Mouse (Mus musculus) neural tube, embryonic 15.5 days (tissue): ENCODE data around the gene D430019H16Rik. TPM values are rescaled to one million over a fixed set of nuclear protein-coding genes. Genes with fewer than 3 reads are reported as not detected.

Experiments
- ATAC-seq: fragments of 200-750 bp; cut with Nextera tagmentation; 2 replicates; pipeline ENCODE4 v1.8.0; 2017; ENCODE audit warnings: mild to moderate bottlenecking, moderate TSS enrichment, moderate library complexity; ENCODE audit not compliant: low FRiP score
- H3K27ac ChIP-seq: fragments of 300-500 bp; sonication (generic); replicated peaks from 2 replicates; pipeline ENCODE4 v1.5.1; 2015; ENCODE audit warnings: mild to moderate bottlenecking, inconsistent platforms
- H3K27me3 ChIP-seq: fragments of 300-500 bp; sonication (generic); replicated peaks from 2 replicates; pipeline ENCODE4 v1.6.1; 2015; ENCODE audit warnings: inconsistent platforms
- H3K36me3 ChIP-seq: fragments of 300-500 bp; sonication (generic); 2 replicates; pipeline ENCODE4 v1.6.1; 2015; ENCODE audit warnings: inconsistent platforms
- H3K4me1 ChIP-seq: fragments of 300-500 bp; sonication (generic); 2 replicates; pipeline ENCODE4 v1.6.1; 2015; ENCODE audit warnings: inconsistent platforms
- H3K4me2 ChIP-seq: fragments of 300-500 bp; sonication (generic); 2 replicates; pipeline ENCODE4 v1.6.1; 2015; ENCODE audit warnings: inconsistent platforms, mild to moderate bottlenecking, moderate library complexity
- H3K4me3 ChIP-seq: fragments of 300-500 bp; sonication (generic); replicated peaks from 2 replicates; pipeline ENCODE4 v1.5.1; 2015; ENCODE audit warnings: mild to moderate bottlenecking, inconsistent platforms
- H3K9ac ChIP-seq: fragments of 300-500 bp; sonication (generic); replicated peaks from 2 replicates; pipeline ENCODE4 v1.6.1; 2015; ENCODE audit warnings: mild to moderate bottlenecking, inconsistent platforms
- H3K9me3 ChIP-seq: fragments of 300-500 bp; sonication (generic); replicated peaks from 2 replicates; pipeline ENCODE4 v1.6.1; 2016; ENCODE audit warnings: inconsistent platforms
- WGBS: fragments of 180-500 bp; shearing (Covaris S2); methylation state at CpG from one replicate; pipeline ENCODE4 v1.1.7; 2015; ENCODE audit warnings: mixed read lengths; 5-methylcytosine and 5-hydroxymethylcytosine counted together
- polyA plus RNA-seq: library from polyadenylated mRNA; unstranded; fragments of >200 nt; fragmentation: Nextera tagmentation; extraction: Ambion mirVana; gene quantifications from 2 replicates; pipeline ENCODE4 v1.2.1, GENCODE M21; 2015

Gene D430019H16Rik
- polyA plus RNA-seq, 1 experiment from 2014 or later, result 11.3 TPM

- WGBS, result 85% methylated on average over 4 of the region's 4 CpGs
- H3K9me3 ChIP-seq, result no peaks in the 10 kb centered on the region
- no peak overlapping the region for H3K4me3 ChIP-seq
- H3K9ac ChIP-seq, result no peak overlapping the region
- no peaks in the 10 kb centered on the region for H3K27me3 ChIP-seq
- peaks cover 7% of the 10 kb centered on the region for H3K4me1 ChIP-seq
- H3K4me2 ChIP-seq, result no peak overlapping the region
- no peaks in the 10 kb centered on the region for H3K36me3 ChIP-seq
- H3K27ac ChIP-seq, result no peak overlapping the region
- ATAC-seq, result no peak
Measured at GRCm38 (mm10) chr12:105449239-105449638, 4.4 kb upstream of the D430019H16Rik start.

GRCm38 (mm10) chr12:105454258-105455062, 804 bp downstream of the D430019H16Rik start:
- Histone ChIP-seq H3K4me3 (peak overlapping the region; percentile 91), H3K4me1 (peaks cover 59% of the 10 kb centered on the region), H3K9ac (peak overlapping the region; percentile 89), H3K27me3 (no peaks in the 10 kb centered on the region), H3K4me2 (peak overlapping the region; percentile 72), H3K36me3 (no peaks in the 10 kb centered on the region), H3K27ac (peak overlapping the region; percentile 88), H3K9me3 (no peaks in the 10 kb centered on the region)
- whole genome bisulfite sequencing, result 4% methylated on average over 21 of the region's 21 CpGs
- peak; percentile 53 for ATAC-seq

- H3K4me2 ChIP-seq, result peak overlapping the region; percentile 72
- H3K4me1 ChIP-seq, result peaks cover 65% of the 10 kb centered on the region
- H3K27ac ChIP-seq, result peak overlapping the region; percentile 88
- H3K9me3 ChIP-seq, result no peaks in the 10 kb centered on the region
- no peaks in the 10 kb centered on the region for H3K27me3 ChIP-seq
- peak overlapping the region; percentile 91 for H3K4me3 ChIP-seq
- H3K9ac ChIP-seq, result peak overlapping the region; percentile 89
- 1% methylated on average over 4 of the region's 4 CpGs for WGBS
- no peaks in the 10 kb centered on the region for H3K36me3 ChIP-seq
- ATAC-seq, result 0 out of 2 replicates have a peak, but pooled peaks have one; percentile 18
Measured at GRCm38 (mm10) chr12:105455063-105455559, 1.5 kb downstream of the D430019H16Rik start.

- no peak overlapping the region for H3K4me2 ChIP-seq
- ATAC-seq, result no peak
Measured at GRCm38 (mm10) chr12:105458791-105459190, 5.1 kb downstream of the D430019H16Rik start.

GRCm38 (mm10) chr12:105461066-105461465, 7.4 kb downstream of the D430019H16Rik start:
- H3K4me3 ChIP-seq, result no peak overlapping the region
- H3K27ac ChIP-seq, result no peak overlapping the region
- H3K9ac ChIP-seq, result no peak overlapping the region
- ATAC-seq, result no peak
- peaks cover 53% of the 10 kb centered on the region for H3K4me1 ChIP-seq
- 75% methylated on average over 6 of the region's 6 CpGs for WGBS
- H3K36me3 ChIP-seq, result no peaks in the 10 kb centered on the region
- H3K9me3 ChIP-seq, result no peaks in the 10 kb centered on the region
- no peak overlapping the region for H3K4me2 ChIP-seq
- H3K27me3 ChIP-seq, result no peaks in the 10 kb centered on the region

More at GRCm38 (mm10) chr12:105458791-105459190, 5.1 kb downstream of the D430019H16Rik start:
- no peaks in the 10 kb centered on the region for H3K9me3 ChIP-seq
- peaks cover 69% of the 10 kb centered on the region for H3K4me1 ChIP-seq
- no peak overlapping the region for H3K27ac ChIP-seq
- 92% methylated on average over 6 of the region's 6 CpGs for WGBS
- no peak overlapping the region for H3K4me3 ChIP-seq
- no peaks in the 10 kb centered on the region for H3K36me3 ChIP-seq
- no peaks in the 10 kb centered on the region for H3K27me3 ChIP-seq
- H3K9ac ChIP-seq, result no peak overlapping the region

GRCm38 (mm10) chr12:105469026-105469425, 15.4 kb downstream of the D430019H16Rik start:
- no peak overlapping the region for H3K9ac ChIP-seq
- H3K4me1 ChIP-seq, result peaks cover 43% of the 10 kb centered on the region
- no peaks in the 10 kb centered on the region for H3K9me3 ChIP-seq
- no peak for ATAC-seq
- WGBS, result 73% methylated on average over 8 of the region's 8 CpGs
- peaks cover 13% of the 10 kb centered on the region for H3K36me3 ChIP-seq
- H3K4me2 ChIP-seq, result no peak overlapping the region
- H3K27me3 ChIP-seq, result no peaks in the 10 kb centered on the region
- H3K27ac ChIP-seq, result 0 out of 2 replicates have a peak overlapping the region, but pooled peaks have one; percentile 66
- H3K4me3 ChIP-seq, result no peak overlapping the region

GRCm38 (mm10) chr12:105475230-105475911, 21.7 kb downstream of the D430019H16Rik start:
- peaks cover 33% of the 10 kb centered on the region for H3K4me1 ChIP-seq
- H3K4me3 ChIP-seq, result no peak overlapping the region
- ATAC-seq, result peak; percentile 70
- peaks cover 15% of the 10 kb centered on the region; the same call in 1 of the 2 replicates for H3K36me3 ChIP-seq
- peak overlapping the region; percentile 81 for H3K27ac ChIP-seq
- H3K4me2 ChIP-seq, result peak overlapping the region; percentile 21
- 39% methylated on average over 12 of the region's 12 CpGs for WGBS
- no peaks in the 10 kb centered on the region for H3K9me3 ChIP-seq
- no peak overlapping the region for H3K9ac ChIP-seq
- no peaks in the 10 kb centered on the region for H3K27me3 ChIP-seq

GRCm38 (mm10) chr12:105476453-105476852, 22.8 kb downstream of the D430019H16Rik start:
- Histone ChIP-seq H3K4me2 (peak overlapping the region; percentile 21), H3K9me3 (no peaks in the 10 kb centered on the region), H3K36me3 (peaks cover 15% of the 10 kb centered on the region; the same call in 1 of the 2 replicates), H3K4me1 (peaks cover 30% of the 10 kb centered on the region), H3K4me3 (no peak overlapping the region), H3K9ac (no peak overlapping the region), H3K27me3 (no peaks in the 10 kb centered on the region), H3K27ac (peak overlapping the region; percentile 81)
- 44% methylated on average over 9 of the region's 9 CpGs for WGBS
- ATAC-seq, result 0 out of 2 replicates have a peak, but pooled peaks have one; percentile 39

GRCm38 (mm10) chr12:105476993-105477392, 23.3 kb downstream of the D430019H16Rik start:
- H3K9me3 ChIP-seq, result no peaks in the 10 kb centered on the region
- no peak overlapping the region for H3K4me2 ChIP-seq
- H3K36me3 ChIP-seq, result peaks cover 15% of the 10 kb centered on the region; the same call in 1 of the 2 replicates
- no peak for ATAC-seq
- H3K27me3 ChIP-seq, result no peaks in the 10 kb centered on the region
- peaks cover 29% of the 10 kb centered on the region for H3K4me1 ChIP-seq
- H3K27ac ChIP-seq, result no peak overlapping the region
- no peak overlapping the region for H3K4me3 ChIP-seq
- H3K9ac ChIP-seq, result no peak overlapping the region
- WGBS, result 73% methylated on average over 9 of the region's 9 CpGs

- no peaks in the 10 kb centered on the region; the same call in 1 of the 2 replicates for H3K4me1 ChIP-seq
- H3K27ac ChIP-seq, result no peak overlapping the region
- whole genome bisulfite sequencing, result 52% methylated on average over 3 of the region's 3 CpGs
- no peak for ATAC-seq
- no peak overlapping the region for H3K4me3 ChIP-seq
- peaks cover 8% of the 10 kb centered on the region for H3K36me3 ChIP-seq
- H3K4me2 ChIP-seq, result no peak overlapping the region
- no peaks in the 10 kb centered on the region for H3K9me3 ChIP-seq
- no peak overlapping the region for H3K9ac ChIP-seq
- no peaks in the 10 kb centered on the region for H3K27me3 ChIP-seq
Measured at GRCm38 (mm10) chr12:105483503-105483902, 29.8 kb downstream of the D430019H16Rik start.

- Histone ChIP-seq H3K36me3 (peaks cover 44% of the 10 kb centered on the region), H3K9me3 (no peaks in the 10 kb centered on the region), H3K4me3 (no peak overlapping the region), H3K4me2 (no peak overlapping the region), H3K9ac (no peak overlapping the region), H3K27ac (no peak overlapping the region), H3K27me3 (no peaks in the 10 kb centered on the region), H3K4me1 (no peaks in the 10 kb centered on the region)
- no peak for ATAC-seq
- WGBS, result 84% methylated on average over 3 of the region's 3 CpGs
Measured at GRCm38 (mm10) chr12:105490227-105490626, 36.6 kb downstream of the D430019H16Rik start.
